Comparison of ENCODE assay signal across 33 mouse cellular contexts in genomic region chr9:35522241-35522640, GRCm38 (mm10). TPM values are rescaled to one million over a fixed set of nuclear protein-coding genes. Genes with fewer than 3 reads are reported as not detected.
"Had no signal": no experiment of that assay in that cellular context is flagged by ENCODE, and none has a peak within 500 bp of the region (broad histone marks: within the 10 kb centered on the region; RNA-seq: fewer than 3 reads in every experiment).

No protein-coding gene starts in this region.

- ATAC-seq: midbrain, embryonic 13.5 days; midbrain, embryonic 16.5 days had no signal

- H3K4me2 ChIP-seq: liver, embryonic 13.5 days; midbrain, embryonic 13.5 days; neural tube, embryonic 13.5 days had no signal

- H3K9ac ChIP-seq: liver, embryonic 13.5 days; midbrain, embryonic 13.5 days; neural tube, embryonic 13.5 days had no signal

- H3K4me1 ChIP-seq: liver, embryonic 13.5 days had no signal

- H3K27ac ChIP-seq: kidney, postnatal 0 days; layer of hippocampus, adult 2 months; liver, embryonic 13.5 days; midbrain, embryonic 13.5 days; neural tube, embryonic 13.5 days had no signal

- H3K36me3 ChIP-seq: liver, embryonic 13.5 days; midbrain, embryonic 13.5 days; neural tube, embryonic 13.5 days had no signal

- H3K4me3 ChIP-seq: layer of hippocampus, adult 2 months; liver, embryonic 13.5 days; midbrain, embryonic 13.5 days; myocyte; neural tube, embryonic 13.5 days had no signal

- DNase-seq: kidney, adult 9 months; kidney, postnatal 25 days; layer of hippocampus, adult 9-11 months; liver, embryonic 13.5 days; lung, adult 2 months; lung, postnatal 14 days; lung, postnatal 4 days; retina, postnatal 1 day; right cerebral cortex, postnatal 25 days; thymus, adult 18-20 months; thymus, postnatal 36 days had no signal

- H3K9me3 ChIP-seq: liver, embryonic 13.5 days; midbrain, embryonic 13.5 days; neural tube, embryonic 13.5 days had no signal

- H3K27me3 ChIP-seq: liver, embryonic 13.5 days had no signal

RNA-seq across cellular contexts. Expression of gene Gm1113, which starts 4.2 kb away (rescaled TPM):
- total RNA-seq: layer of hippocampus, adult 2 months; layer of hippocampus, postnatal 25 days; left cerebral cortex, adult 18-20 months; left cerebral cortex, postnatal 25 days; liver, adult 2 months; megakaryocyte progenitor cell, adult 5-6 weeks; megakaryocyte-erythroid progenitor cell, adult 5-6 weeks; monocyte, adult 5-6 weeks; neutrophil, adult 5-6 weeks had no signal
- polyA plus RNA-seq: kidney, postnatal 0 days; large intestine, adult 2 months; limb, embryonic 11.5 days; liver, adult 2 months; liver, embryonic 13.5 days; liver, embryonic 16.5 days; lung, adult 2 months; lung, embryonic 16.5 days; midbrain, embryonic 13.5 days; midbrain, embryonic 16.5 days; myocyte; neural tube, embryonic 13.5 days; spleen, adult 2 months; stomach, embryonic 16.5 days; testis, adult 2 months; urinary bladder, adult 2 months had no signal

RNA-seq across cellular contexts. Expression of gene Ddx25, which starts 36.1 kb away (rescaled TPM):
- total RNA-seq: liver, adult 2 months; megakaryocyte-erythroid progenitor cell, adult 5-6 weeks had no signal
- polyA plus RNA-seq: myocyte; urinary bladder, adult 2 months had no signal

RNA-seq across cellular contexts. Expression of gene Pate2, which starts 47.8 kb away (rescaled TPM):
- total RNA-seq: liver, adult 2 months; monocyte, adult 5-6 weeks; neutrophil, adult 5-6 weeks had no signal
- polyA plus RNA-seq: large intestine, adult 2 months; liver, adult 2 months; lung, adult 2 months had no signal
